Mouse (Mus musculus) hindbrain, embryonic 11.5 days (tissue): ENCODE results near the gene Hsf2. TPM values are rescaled to one million over a fixed set of nuclear protein-coding genes. Genes with fewer than 3 reads are reported as not detected.

Experiments used
- ATAC-seq: fragments of 200-750 bp; cut with Nextera tagmentation; 2 replicates; pipeline ENCODE4 v1.8.0; 2017; ENCODE audit warnings: mild to moderate bottlenecking, moderate TSS enrichment, moderate library complexity; ENCODE audit not compliant: low FRiP score
- DNase-seq: peaks from one replicate; pipeline ENCODE4 v3.0.0-alpha.2; 2015; ENCODE audit warnings: low spot score
- H3K27ac ChIP-seq: fragments of 300-500 bp; sonication (generic); 2 replicates; pipeline ENCODE4 v1.5.1; 2014; ENCODE audit warnings: mild to moderate bottlenecking, low read depth, low read length
- H3K27me3 ChIP-seq: fragments of 300-500 bp; sonication (generic); 2 replicates; pipeline ENCODE4 v1.6.1; 2014; ENCODE audit warnings: mild to moderate bottlenecking, low read length, moderate library complexity, mixed read lengths; ENCODE audit not compliant: control insufficient read depth, insufficient read depth
- H3K36me3 ChIP-seq: fragments of 300-500 bp; sonication (generic); 2 replicates; pipeline ENCODE4 v1.6.1; 2014; ENCODE audit warnings: mild to moderate bottlenecking, low read length, moderate library complexity, mixed read lengths; ENCODE audit not compliant: control insufficient read depth, insufficient read depth
- H3K4me1 ChIP-seq: fragments of 300-500 bp; sonication (generic); replicated peaks from 2 replicates; pipeline ENCODE4 v1.6.1; 2014; ENCODE audit warnings: low read length, mixed read lengths; ENCODE audit not compliant: control insufficient read depth, insufficient read depth
- H3K4me2 ChIP-seq: fragments of 300-500 bp; sonication (generic); replicated peaks from 2 replicates; pipeline ENCODE4 v1.6.1; 2014; ENCODE audit warnings: mild to moderate bottlenecking, low read depth, low read length
- H3K4me3 ChIP-seq: fragments of 300-500 bp; sonication (generic); 2 replicates; pipeline ENCODE4 v1.5.1; 2014; ENCODE audit warnings: low read depth, low read length
- H3K9ac ChIP-seq: fragments of 300-500 bp; sonication (generic); 2 replicates; pipeline ENCODE4 v1.6.1; 2014; ENCODE audit warnings: low read depth, low read length
- H3K9me3 ChIP-seq: fragments of 300-500 bp; sonication (generic); 2 replicates; pipeline ENCODE4 v1.6.1; 2016; ENCODE audit warnings: low read length; ENCODE audit not compliant: control insufficient read depth
- WGBS: fragments of 180-500 bp; shearing (Covaris S2); extraction: QIAGEN DNeasy Blood & Tissue Kit; methylation state at CpG from one replicate; pipeline ENCODE4 v1.1.7; 2014; 5-methylcytosine and 5-hydroxymethylcytosine counted together
- polyA plus RNA-seq: library from polyadenylated mRNA; unstranded; fragments of >200 nt; fragmentation: Nextera tagmentation; extraction: Ambion mirVana; gene quantifications from 2 replicates; pipeline ENCODE4 v1.2.1, GENCODE M21; 2014

Gene Hsf2
- polyA plus RNA-seq, 1 experiment from 2014 or later: 77.3 TPM

GRCm38 (mm10) chr10:57557597-57557996, 71.4 kb downstream of the Hsf2 start:
- H3K4me1 ChIP-seq: no peaks in the 10 kb centered on the region
- ATAC-seq (no peak), DNase-seq (no peak)
- H3K4me2 ChIP-seq: no peak overlapping the region
- 89% methylated on average over 5 of the region's 5 CpGs for WGBS
- no peak overlapping the region for H3K9ac ChIP-seq
- H3K27me3 ChIP-seq: no peaks in the 10 kb centered on the region
- no peaks in the 10 kb centered on the region for H3K9me3 ChIP-seq
- H3K36me3 ChIP-seq: no peaks in the 10 kb centered on the region
- no peak overlapping the region for H3K4me3 ChIP-seq
- no peak overlapping the region for H3K27ac ChIP-seq

Other genes with a start within 250 kb of the Hsf2 start
- 243 and 258 TPM in 2 replicates for gene Serinc1, start 46.1 kb downstream of the Hsf2 start, polyA plus RNA-seq
- 2.1 and 4.1 TPM in 2 replicates for gene Pkib, start 145.6 kb downstream of the Hsf2 start, polyA plus RNA-seq